8 mouse cellular contexts compared by ENCODE assay signal in genomic region chr10:115385018-115386002, GRCm38 (mm10). TPM values are rescaled to one million over a fixed set of nuclear protein-coding genes. Genes with fewer than 3 reads are reported as not detected.
A peak's percentile ranks its signal among the peaks of the same experiment; 100 is the strongest.
DNase-seq lines count a peak whose midpoint lies in the region; ATAC-seq lines count a peak whose summit lies in the region.

No protein-coding gene starts in this region.

- peak overlapping the region; percentile 84 for H3K4me3 ChIP-seq in hindbrain, embryonic 11.5 days (ENCODE audit: low read depth, low read length)

- H3K9me3 ChIP-seq in hindbrain, embryonic 11.5 days (ENCODE audit: control insufficient read depth, low read length), result no peaks in the 10 kb centered on the region

- ATAC-seq in hindbrain, embryonic 11.5 days (ENCODE audit: low FRiP score), result no peak; the same call in 1 of the 2 replicates

- DNase-seq in MN1 (ENCODE audit: low spot score), result peak; percentile 76
- DNase-seq in cerebellum, adult 9-10 months, result peak; percentile 64
- peak; percentile 53 to 62 for DNase-seq in frontal cortex, postnatal 10 days (ENCODE audit: low spot score in 2 of 2)
- DNase-seq in hindbrain, embryonic 11.5 days (ENCODE audit: low spot score), result peak; percentile 74
- peak; percentile 46 to 62 for DNase-seq in layer of hippocampus, postnatal 14 days (ENCODE audit: low spot score in 2 of 2)
- DNase-seq in lung, postnatal 14 days, result peak; percentile 63
- peak; percentile 64 for DNase-seq in ovary, postnatal 36 days (ENCODE audit: low spot score)
- DNase-seq in thymus, postnatal 36 days, result peak; percentile 70 to 76

- no peaks in the 10 kb centered on the region for H3K4me1 ChIP-seq in hindbrain, embryonic 11.5 days (replicated peaks; ENCODE audit: control insufficient read depth, insufficient read depth, low read length)

- under 1% methylated on average over 87 of the region's 101 CpGs for WGBS in hindbrain, embryonic 11.5 days

- no peaks in the 10 kb centered on the region for H3K36me3 ChIP-seq in hindbrain, embryonic 11.5 days (ENCODE audit: control insufficient read depth, insufficient read depth, low read length)

- no peaks in the 10 kb centered on the region for H3K27me3 ChIP-seq in hindbrain, embryonic 11.5 days (ENCODE audit: control insufficient read depth, insufficient read depth, low read length)

- H3K4me2 ChIP-seq in hindbrain, embryonic 11.5 days (replicated peaks; ENCODE audit: low read depth, low read length), result peak overlapping the region; percentile 51

- peak overlapping the region; percentile 70 for H3K9ac ChIP-seq in hindbrain, embryonic 11.5 days (ENCODE audit: low read depth, low read length)

- peak overlapping the region; percentile 99 for H3K27ac ChIP-seq in hindbrain, embryonic 11.5 days (ENCODE audit: low read depth, low read length)

RNA-seq across cellular contexts. Expression of gene Zfc3h1, which starts 0.6 kb away (rescaled TPM):
- polyA plus RNA-seq in hindbrain, embryonic 11.5 days (2014; fragmentation: Nextera tagmentation; extraction: Ambion mirVana), result 22.0 and 31.0 TPM in 2 replicates
- total RNA-seq in layer of hippocampus, postnatal 14 days (2021), result 10 to 100 TPM; 53.3 to 57.6 TPM

RNA-seq across cellular contexts. Expression of gene Thap2, which starts 1.1 kb away (rescaled TPM):
- 26.8 and 31.1 TPM in 2 replicates for polyA plus RNA-seq in hindbrain, embryonic 11.5 days (2014; fragmentation: Nextera tagmentation; extraction: Ambion mirVana)
- total RNA-seq in layer of hippocampus, postnatal 14 days (2021), result 10 to 100 TPM; 10.2 to 13.5 TPM

RNA-seq across cellular contexts. Expression of gene Tmem19, which starts 23.0 kb away (rescaled TPM):
- 35.7 and 39.1 TPM in 2 replicates for polyA plus RNA-seq in hindbrain, embryonic 11.5 days (2014; fragmentation: Nextera tagmentation; extraction: Ambion mirVana)
- 10 to 100 TPM; 50.7 to 53.0 TPM for total RNA-seq in layer of hippocampus, postnatal 14 days (2021)
